Mouse (Mus musculus): ENCODE data around the gene Dixdc1.

DNA sequence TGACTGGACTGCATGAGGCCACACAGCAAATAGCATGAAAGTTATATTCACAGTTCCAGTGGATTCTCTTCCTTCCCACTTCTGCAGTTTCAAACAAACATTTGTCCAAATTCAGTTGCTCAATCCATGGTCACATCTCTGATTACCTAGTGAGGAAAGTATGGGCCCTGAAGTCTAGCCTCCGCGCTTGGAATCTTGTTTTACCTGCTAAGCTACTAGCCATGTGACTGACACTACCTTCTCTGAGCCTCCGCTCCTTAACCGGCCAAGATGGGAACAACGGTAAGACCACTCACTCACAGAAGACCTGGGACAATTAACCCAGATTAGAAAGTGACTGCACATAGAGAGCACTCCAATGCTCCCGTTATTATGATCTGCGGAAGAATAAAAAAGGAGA, 6.5 kb upstream of the Dixdc1 start:
- no peak for TF ChIP-seq CTCF (IDR thresholded peaks at IDR 0.05; ENCODE audit: low read depth)
- no peak for TF ChIP-seq EP300 (IDR thresholded peaks at IDR 0.05; ENCODE audit: low read depth)

Measured in liver, postnatal 0 days (tissue).